Comparison of ENCODE assay signal across 8 mouse cellular contexts in genomic region chr3:104510771-104511429, GRCm38 (mm10). TPM values are rescaled to one million over a fixed set of nuclear protein-coding genes. Genes with fewer than 3 reads are reported as not detected.
DNase-seq lines count a peak whose midpoint lies in the region; ATAC-seq and TF ChIP-seq lines count a peak whose summit lies in the region.

No protein-coding gene starts in this region.

- no peak for DNase-seq in heart, postnatal 14 days
- peak; percentile 40 for DNase-seq in MN1 (ENCODE audit: low spot score)
- peak; percentile 25 for DNase-seq in forebrain, postnatal 0 days
- DNase-seq in midbrain, embryonic 10.5 days (ENCODE audit: low spot score) = no peak
- no peak for DNase-seq in layer of hippocampus, adult 11-12 months (ENCODE audit: low spot score)
- no peak for DNase-seq in right cerebral cortex, postnatal 36 days (ENCODE audit: low spot score in 2 of 2)

- no peaks in the 10 kb centered on the region for H3K27me3 ChIP-seq in heart, embryonic 16.5 days (ENCODE audit: control insufficient read depth, insufficient read depth, low read length)
- H3K27me3 ChIP-seq in forebrain, postnatal 0 days (ENCODE audit: insufficient read depth, low read length) = no peaks in the 10 kb centered on the region
- H3K27me3 ChIP-seq in midbrain, embryonic 10.5 days (ENCODE audit: low read depth, poor library complexity, severe bottlenecking) = no peaks in the 10 kb centered on the region

- H3K9me3 ChIP-seq in heart, embryonic 16.5 days (replicated peaks; ENCODE audit: control insufficient read depth, low read length) = no peaks in the 10 kb centered on the region
- H3K9me3 ChIP-seq in forebrain, postnatal 0 days (ENCODE audit: low read length) = no peaks in the 10 kb centered on the region
- H3K9me3 ChIP-seq in midbrain, embryonic 10.5 days (replicated peaks) = no peaks in the 10 kb centered on the region

- H3K4me2 ChIP-seq in heart, embryonic 16.5 days (ENCODE audit: low read depth, low read length) = peak overlapping the region; percentile 77
- H3K4me2 ChIP-seq in forebrain, postnatal 0 days (ENCODE audit: low read depth) = peak overlapping the region; percentile 56

- TF ChIP-seq CTCF in forebrain, postnatal 0 days (IDR thresholded peaks at IDR 0.05; ENCODE audit: low read depth) = no peak

- H3K27ac ChIP-seq in heart, embryonic 16.5 days (ENCODE audit: low read length) = peak overlapping the region; percentile 97
- peak overlapping the region; percentile 99 for H3K27ac ChIP-seq in forebrain, postnatal 0 days (ENCODE audit: low read depth, low read length)
- H3K27ac ChIP-seq in midbrain, embryonic 10.5 days (replicated peaks) = peak overlapping the region; percentile 90

- H3K36me3 ChIP-seq in heart, embryonic 16.5 days (ENCODE audit: control insufficient read depth, insufficient read depth) = no peaks in the 10 kb centered on the region
- H3K36me3 ChIP-seq in forebrain, postnatal 0 days (ENCODE audit: insufficient read depth) = no peaks in the 10 kb centered on the region
- H3K36me3 ChIP-seq in midbrain, embryonic 10.5 days = no peaks in the 10 kb centered on the region

- peak overlapping the region; percentile 87 for H3K9ac ChIP-seq in heart, embryonic 16.5 days (ENCODE audit: low read length)
- H3K9ac ChIP-seq in forebrain, postnatal 0 days = peak overlapping the region; percentile 90

- peak overlapping the region; percentile 85 for H3K4me3 ChIP-seq in heart, embryonic 16.5 days (ENCODE audit: low read length)
- peak overlapping the region; percentile 97 for H3K4me3 ChIP-seq in forebrain, postnatal 0 days (ENCODE audit: low read depth, low read length)
- H3K4me3 ChIP-seq in midbrain, embryonic 10.5 days = peak overlapping the region; percentile 83

- intact Hi-C loops in heart, postnatal 14 days (cut with DNase I) = loop anchor here (10.0 kb wide), 1 partner anchor 544 kb away; the partner anchor contains the start of gene Cttnbp2nl

- 1% methylated on average over 14 of the region's 14 CpGs for WGBS in heart, embryonic 16.5 days
- WGBS in forebrain, postnatal 0 days = 0% methylated on average over 14 of the region's 14 CpGs
- 2% methylated on average over 14 of the region's 14 CpGs for WGBS in midbrain, embryonic 10.5 days

- peaks cover 6% of the 10 kb centered on the region for H3K4me1 ChIP-seq in heart, embryonic 16.5 days (ENCODE audit: control insufficient read depth, insufficient read depth, low read length)
- peaks cover 13% of the 10 kb centered on the region for H3K4me1 ChIP-seq in forebrain, postnatal 0 days (ENCODE audit: insufficient read depth)
- peaks cover 24% of the 10 kb centered on the region for H3K4me1 ChIP-seq in midbrain, embryonic 10.5 days

- peak; percentile 11; the same call in 1 of the 2 replicates for ATAC-seq in heart, embryonic 16.5 days (replicated peaks; ENCODE audit: extremely low read depth, insufficient read depth, low FRiP score)
- no peak for ATAC-seq in forebrain, postnatal 0 days
- ATAC-seq in granulocyte monocyte progenitor cell, adult 5-6 weeks (replicated peaks; ENCODE audit: poor library complexity, severe bottlenecking) = no peak

RNA-seq across cellular contexts. Expression of gene Lrig2, which starts 0.8 kb away (rescaled TPM):
- 11.9 and 12.4 TPM in 2 replicates for polyA plus RNA-seq in heart, embryonic 16.5 days (2015; fragmentation: Nextera tagmentation; extraction: Ambion mirVana)
- 10 to 100 TPM; 13.8 to 14.5 TPM for total RNA-seq in heart, postnatal 14 days (2021)
- total RNA-seq in forebrain, postnatal 0 days (2014; rRNA removed) = 32.2 and 45.1 TPM in 2 replicates
- polyA plus RNA-seq in forebrain, postnatal 0 days (2015; fragmentation: Nextera tagmentation; extraction: Ambion mirVana) = 8.5 and 14.8 TPM in 2 replicates
- 16.4 and 21.4 TPM in 2 replicates for polyA plus RNA-seq in midbrain, embryonic 10.5 days (2016; fragmentation: Nextera tagmentation; extraction: Ambion mirVana)
- 11.8 and 15.1 TPM in 2 replicates for total RNA-seq in granulocyte monocyte progenitor cell, adult 5-6 weeks (2014; fragmentation: Nextera tagmentation)
- 24.6 and 27.2 TPM in 2 replicates for total RNA-seq in granulocyte monocyte progenitor cell, adult 5-6 weeks (2017)

Comparison
In these comparisons a context has a peak if more than half of its experiments do, and no peak if none do; other contexts are left out.
1. DNase-seq: peak in MN1 (single experiment) and forebrain, postnatal 0 days (single experiment); none in heart, postnatal 14 days (0 of 2), midbrain, embryonic 10.5 days (single experiment), layer of hippocampus, adult 11-12 months (single experiment) and right cerebral cortex, postnatal 36 days (0 of 2).
2. Peak in every context shown above with its lines, with median percentiles within 50 percentile points of each other: H3K27ac ChIP-seq and H3K4me3 ChIP-seq.